Comparison of ENCODE assay signal across 19 mouse cellular contexts in genomic region chr12:85298835-85299180, GRCm38 (mm10). TPM values are rescaled to one million over a fixed set of nuclear protein-coding genes. Genes with fewer than 3 reads are reported as not detected.
DNase-seq lines count a peak whose midpoint lies in the region; ATAC-seq and TF ChIP-seq lines count a peak whose summit lies in the region.
"Had no signal": no experiment of that assay in that cellular context is flagged by ENCODE, and none has a peak within 500 bp of the region (broad histone marks: within the 10 kb centered on the region; RNA-seq: fewer than 3 reads in every experiment).

No protein-coding gene starts in this region.

- DNase-seq in kidney, adult 9 months: peak; percentile 35
- DNase-seq in kidney, postnatal 25 days: no peak
- DNase-seq in lung, postnatal 0 days (ENCODE audit: low spot score): no peak
- DNase-seq in kidney, postnatal 10 days: peak; percentile 26
- DNase-seq in stomach, postnatal 0 days (ENCODE audit: low spot score): no peak
- no peak for DNase-seq in right cerebral cortex, adult 18-20 months
- DNase-seq: B cell, adult 2 months; cerebellum, adult 9-10 months; gastrocnemius, postnatal 14 days; heart, adult 2 months; heart, postnatal 4 days had no signal

- H3K27ac ChIP-seq in lung, embryonic 16.5 days (ENCODE audit: low read length): peak overlapping the region; percentile 48; the same call in 1 of the 2 replicates
- no peak overlapping the region for H3K27ac ChIP-seq in lung, postnatal 0 days (ENCODE audit: low read length)
- H3K27ac ChIP-seq in stomach, postnatal 0 days (replicated peaks): 0 out of 2 replicates have a peak overlapping the region, but pooled peaks have one; percentile 36
- H3K27ac ChIP-seq: forebrain, embryonic 13.5 days; heart, adult 2 months; hindbrain, embryonic 15.5 days; limb, embryonic 12.5 days; macrophage; midbrain, embryonic 12.5 days; neural tube, embryonic 13.5 days had no signal

- no peak for TF ChIP-seq EP300 in lung, postnatal 0 days (IDR thresholded peaks at IDR 0.05)
- TF ChIP-seq EP300 in stomach, postnatal 0 days (optimal IDR thresholded peaks at IDR 0.05): no peak

- H3K36me3 ChIP-seq in lung, embryonic 16.5 days (ENCODE audit: control insufficient read depth, insufficient read depth, low read length): peaks cover 30% of the 10 kb centered on the region
- H3K36me3 ChIP-seq in lung, postnatal 0 days (ENCODE audit: insufficient read depth, low read length): peaks cover 21% of the 10 kb centered on the region; the same call in 1 of the 2 replicates
- H3K36me3 ChIP-seq in stomach, postnatal 0 days (ENCODE audit: control insufficient read depth, insufficient read depth, low read length): peaks cover 19% of the 10 kb centered on the region

- WGBS in lung, embryonic 16.5 days: 52% methylated on average over 1 of the region's 1 CpGs
- 52% methylated on average over 1 of the region's 1 CpGs for WGBS in lung, postnatal 0 days
- 69% methylated on average over 1 of the region's 1 CpGs for WGBS in stomach, postnatal 0 days

- H3K4me1 ChIP-seq in lung, embryonic 16.5 days (replicated peaks; ENCODE audit: control insufficient read depth, insufficient read depth, low read length): peaks cover 7% of the 10 kb centered on the region; the same call in 1 of the 2 replicates
- H3K4me1 ChIP-seq in lung, postnatal 0 days (ENCODE audit: insufficient read depth, low read depth, low read length): no peaks in the 10 kb centered on the region
- H3K4me1 ChIP-seq in stomach, postnatal 0 days (replicated peaks; ENCODE audit: control insufficient read depth, insufficient read depth): 0 out of 2 replicates have a peak, but pooled peaks cover 2% of the 10 kb centered on the region
- H3K4me1 ChIP-seq: forebrain, embryonic 13.5 days; hindbrain, embryonic 15.5 days; midbrain, embryonic 12.5 days had no signal

- H3K9me3 ChIP-seq in lung, embryonic 16.5 days (ENCODE audit: control insufficient read depth, low read length): peaks cover 3% of the 10 kb centered on the region; the same call in 1 of the 2 replicates
- no peaks in the 10 kb centered on the region for H3K9me3 ChIP-seq in lung, postnatal 0 days (ENCODE audit: low read length)
- H3K9me3 ChIP-seq in stomach, postnatal 0 days (ENCODE audit: control insufficient read depth, low read length): no peaks in the 10 kb centered on the region
- H3K9me3 ChIP-seq: hindbrain, embryonic 15.5 days had no signal

- H3K9ac ChIP-seq in lung, embryonic 16.5 days (ENCODE audit: low read length): no peak overlapping the region
- no peak overlapping the region for H3K9ac ChIP-seq in lung, postnatal 0 days (replicated peaks; ENCODE audit: low read depth)
- H3K9ac ChIP-seq in stomach, postnatal 0 days (ENCODE audit: low read length): no peak overlapping the region
- H3K9ac ChIP-seq: forebrain, embryonic 13.5 days; hindbrain, embryonic 15.5 days; limb, embryonic 12.5 days; midbrain, embryonic 12.5 days; neural tube, embryonic 13.5 days had no signal

- no peaks in the 10 kb centered on the region for H3K27me3 ChIP-seq in lung, embryonic 16.5 days (ENCODE audit: control insufficient read depth, insufficient read depth, low read depth, low read length)
- no peaks in the 10 kb centered on the region for H3K27me3 ChIP-seq in lung, postnatal 0 days (replicated peaks; ENCODE audit: insufficient read depth, low read length)
- no peaks in the 10 kb centered on the region for H3K27me3 ChIP-seq in stomach, postnatal 0 days (ENCODE audit: control insufficient read depth, insufficient read depth, low read length)
- H3K27me3 ChIP-seq: forebrain, embryonic 13.5 days; hindbrain, embryonic 15.5 days; limb, embryonic 12.5 days; midbrain, embryonic 12.5 days; neural tube, embryonic 13.5 days had no signal

- ATAC-seq in lung, embryonic 16.5 days (ENCODE audit: low read depth): 0 out of 2 replicates have a peak, but pooled peaks have one; percentile 22
- no peak for ATAC-seq in lung, postnatal 0 days
- ATAC-seq in stomach, postnatal 0 days (ENCODE audit: low FRiP score, low TSS enrichment): no peak
- ATAC-seq: forebrain, embryonic 13.5 days had no signal

- no peak overlapping the region for H3K4me3 ChIP-seq in lung, embryonic 16.5 days (ENCODE audit: low read length)
- no peak overlapping the region for H3K4me3 ChIP-seq in lung, postnatal 0 days (ENCODE audit: low read depth, low read length)
- no peak overlapping the region for H3K4me3 ChIP-seq in stomach, postnatal 0 days (ENCODE audit: low read depth, low read length)
- H3K4me3 ChIP-seq: erythroblast, embryonic 14.5 days; forebrain, embryonic 13.5 days; heart, adult 2 months; hindbrain, embryonic 15.5 days; limb, embryonic 12.5 days; midbrain, embryonic 12.5 days; neural tube, embryonic 13.5 days had no signal

- TF ChIP-seq CTCF in lung, postnatal 0 days (IDR thresholded peaks at IDR 0.05): no peak
- no peak for TF ChIP-seq CTCF in stomach, postnatal 0 days (IDR thresholded peaks at IDR 0.05; ENCODE audit: low read depth)

- H3K4me2 ChIP-seq in lung, embryonic 16.5 days (ENCODE audit: low read depth, low read length): no peak overlapping the region
- no peak overlapping the region for H3K4me2 ChIP-seq in lung, postnatal 0 days (replicated peaks; ENCODE audit: low read depth, low read length)
- no peak overlapping the region for H3K4me2 ChIP-seq in stomach, postnatal 0 days (replicated peaks; ENCODE audit: low read depth)
- H3K4me2 ChIP-seq: forebrain, embryonic 13.5 days; hindbrain, embryonic 15.5 days; limb, embryonic 12.5 days; midbrain, embryonic 12.5 days; neural tube, embryonic 13.5 days had no signal

RNA-seq across cellular contexts. Expression of gene Zc2hc1c, which starts 10.4 kb away (rescaled TPM):
- polyA plus RNA-seq in lung, embryonic 16.5 days (2015; fragmentation: Nextera tagmentation; extraction: Ambion mirVana): 2.5 and 2.9 TPM in 2 replicates
- 2.6 and 2.7 TPM in 2 replicates for polyA plus RNA-seq in lung, postnatal 0 days (2015; fragmentation: Nextera tagmentation; extraction: Ambion mirVana)
- polyA plus RNA-seq in stomach, postnatal 0 days (2015; fragmentation: Nextera tagmentation; extraction: Ambion mirVana): 0.76 and 0.93 TPM in 2 replicates
- polyA plus RNA-seq: macrophage had no signal

RNA-seq across cellular contexts. Expression of gene Acyp1, which starts 10.6 kb away (rescaled TPM):
- 67.5 and 70.2 TPM in 2 replicates for polyA plus RNA-seq in lung, embryonic 16.5 days (2015; fragmentation: Nextera tagmentation; extraction: Ambion mirVana)
- 54.9 and 68.2 TPM in 2 replicates for polyA plus RNA-seq in lung, postnatal 0 days (2015; fragmentation: Nextera tagmentation; extraction: Ambion mirVana)
- polyA plus RNA-seq in stomach, postnatal 0 days (2015; fragmentation: Nextera tagmentation; extraction: Ambion mirVana): 33.6 and 35.9 TPM in 2 replicates

RNA-seq across cellular contexts. Expression of gene Mlh3, which starts 28.4 kb away (rescaled TPM):
- polyA plus RNA-seq in lung, embryonic 16.5 days (2015; fragmentation: Nextera tagmentation; extraction: Ambion mirVana): 8.5 and 9.0 TPM in 2 replicates
- 4.2 and 5.0 TPM in 2 replicates for polyA plus RNA-seq in lung, postnatal 0 days (2015; fragmentation: Nextera tagmentation; extraction: Ambion mirVana)
- polyA plus RNA-seq in stomach, postnatal 0 days (2015; fragmentation: Nextera tagmentation; extraction: Ambion mirVana): 3.0 and 3.2 TPM in 2 replicates

RNA-seq across cellular contexts. Expression of gene Nek9, which starts 40.4 kb away (rescaled TPM):
- 20.7 and 20.9 TPM in 2 replicates for polyA plus RNA-seq in lung, embryonic 16.5 days (2015; fragmentation: Nextera tagmentation; extraction: Ambion mirVana)
- 11.1 and 11.5 TPM in 2 replicates for polyA plus RNA-seq in lung, postnatal 0 days (2015; fragmentation: Nextera tagmentation; extraction: Ambion mirVana)
- 7.2 and 8.1 TPM in 2 replicates for polyA plus RNA-seq in stomach, postnatal 0 days (2015; fragmentation: Nextera tagmentation; extraction: Ambion mirVana)

Comparison
In these comparisons a context has a peak if more than half of its experiments do, and no peak if none do; other contexts are left out.
1. DNase-seq: peak in kidney, adult 9 months (single experiment) and kidney, postnatal 10 days (single experiment); none in kidney, postnatal 25 days (0 of 2), lung, postnatal 0 days (single experiment), stomach, postnatal 0 days (single experiment) and right cerebral cortex, adult 18-20 months (single experiment).